Mouse (Mus musculus) kidney, postnatal 0 days (tissue): ENCODE results near the gene Morn3. TPM values are rescaled to one million over a fixed set of nuclear protein-coding genes. Genes with fewer than 3 reads are reported as not detected.

Source experiments
- ATAC-seq: fragments of 200-750 bp; cut with Nextera tagmentation; replicated peaks from 2 replicates; pipeline ENCODE4 v1.8.0; 2017; ENCODE audit warnings: low read depth, moderate number of reproducible peaks, moderate TSS enrichment, moderate library complexity; ENCODE audit not compliant: low FRiP score
- DNase-seq: peaks from one replicate; pipeline ENCODE4 v3.0.0-alpha.2; 2016; ENCODE audit warnings: low spot score
- H3K27ac ChIP-seq: fragments of 300-500 bp; sonication (generic); 2 replicates; pipeline ENCODE4 v1.5.1; 2014; ENCODE audit warnings: mild to moderate bottlenecking
- H3K27me3 ChIP-seq: fragments of 300-500 bp; sonication (generic); 2 replicates; pipeline ENCODE4 v1.6.1; 2014; ENCODE audit warnings: low read length, mixed read lengths; ENCODE audit not compliant: insufficient read depth
- H3K36me3 ChIP-seq: fragments of 300-500 bp; sonication (generic); 2 replicates; pipeline ENCODE4 v1.6.1; 2014; ENCODE audit warnings: low read length, mixed read lengths; ENCODE audit not compliant: insufficient read depth
- H3K4me1 ChIP-seq: fragments of 300-500 bp; sonication (generic); replicated peaks from 2 replicates; pipeline ENCODE4 v1.6.1; 2014; ENCODE audit warnings: antibody characterized with exemption, low read length, mixed read lengths; ENCODE audit not compliant: insufficient read depth
- H3K4me2 ChIP-seq: fragments of 300-500 bp; sonication (generic); 2 replicates; pipeline ENCODE4 v1.6.1; 2014; ENCODE audit warnings: mild to moderate bottlenecking, low read length, moderate library complexity, mixed read lengths
- H3K4me3 ChIP-seq: fragments of 300-500 bp; sonication (generic); replicated peaks from 2 replicates; pipeline ENCODE4 v1.5.1; 2014; ENCODE audit warnings: low read depth, low read length
- H3K9ac ChIP-seq: fragments of 300-500 bp; sonication (generic); 2 replicates; pipeline ENCODE4 v1.6.1; 2014; ENCODE audit warnings: low read depth, low read length
- H3K9me3 ChIP-seq: fragments of 300-500 bp; sonication (generic); replicated peaks from 2 replicates; pipeline ENCODE4 v1.6.1; 2016; ENCODE audit warnings: low read length, inconsistent platforms, mixed read lengths
- CTCF ChIP-seq: IDR thresholded peaks from 2 replicates; pipeline ENCODE4 v1.5.1; 2016; ENCODE audit warnings: antibody characterized with exemption, low read depth, mild to moderate bottlenecking, moderate library complexity
- WGBS: fragments of 180-500 bp; shearing (Covaris S2); extraction: QIAGEN DNeasy Blood & Tissue Kit; methylation state at CpG from one replicate; pipeline ENCODE4 v1.1.7; 2014; 5-methylcytosine and 5-hydroxymethylcytosine counted together
- polyA plus RNA-seq: library from polyadenylated mRNA; unstranded; fragments of >200 nt; fragmentation: Nextera tagmentation; extraction: Ambion mirVana; gene quantifications from 2 replicates; pipeline ENCODE4 v1.2.1, GENCODE M21; 2015

The Morn3 gene
- polyA plus RNA-seq, 1 experiment from 2014 or later = not detected

GRCm38 (mm10) chr5:123038115-123038514, 8.7 kb downstream of the Morn3 start:
- Histone ChIP-seq H3K27me3 (no peaks in the 10 kb centered on the region), H3K4me3 (no peak overlapping the region), H3K27ac (no peak overlapping the region), H3K36me3 (no peaks in the 10 kb centered on the region), H3K4me2 (no peak overlapping the region), H3K4me1 (no peaks in the 10 kb centered on the region), H3K9ac (no peak overlapping the region), H3K9me3 (no peaks in the 10 kb centered on the region)
- no peak for ATAC-seq
- no peak for TF ChIP-seq CTCF
- 78% methylated on average over 5 of the region's 5 CpGs for WGBS
- no peak for DNase-seq

GRCm38 (mm10) chr5:123035564-123035963, 11.3 kb downstream of the Morn3 start:
- no peak for TF ChIP-seq CTCF
- Histone ChIP-seq H3K27ac (peak overlapping the region; percentile 34; the same call in 1 of the 2 replicates), H3K27me3 (no peaks in the 10 kb centered on the region), H3K9me3 (no peaks in the 10 kb centered on the region), H3K4me2 (no peak overlapping the region), H3K4me1 (no peaks in the 10 kb centered on the region), H3K9ac (no peak overlapping the region), H3K4me3 (no peak overlapping the region), H3K36me3 (no peaks in the 10 kb centered on the region)
- peak; percentile 70 for ATAC-seq
- WGBS = 13% methylated on average over 6 of the region's 6 CpGs
- DNase-seq = peak; percentile 54

GRCm38 (mm10) chr5:123035089-123035488, 11.7 kb downstream of the Morn3 start:
- WGBS = 88% methylated on average over 4 of the region's 4 CpGs

GRCm38 (mm10) chr5:123033646-123034160, 13.1 kb downstream of the Morn3 start:
- no peak overlapping the region for H3K4me2 ChIP-seq
- H3K4me1 ChIP-seq = no peaks in the 10 kb centered on the region
- DNase-seq (no peak), ATAC-seq (no peak)
- H3K36me3 ChIP-seq = peaks cover 14% of the 10 kb centered on the region; the same call in 1 of the 2 replicates
- H3K9ac ChIP-seq = no peak overlapping the region
- 66% methylated on average over 7 of the region's 7 CpGs for WGBS
- H3K27me3 ChIP-seq = no peaks in the 10 kb centered on the region
- no peak overlapping the region for H3K4me3 ChIP-seq
- no peak overlapping the region for H3K27ac ChIP-seq
- no peaks in the 10 kb centered on the region for H3K9me3 ChIP-seq
- no peak for TF ChIP-seq CTCF

More at GRCm38 (mm10) chr5:123035089-123035488, 11.7 kb downstream of the Morn3 start:
- peak overlapping the region; percentile 34; the same call in 1 of the 2 replicates for H3K27ac ChIP-seq
- no peak overlapping the region for H3K4me3 ChIP-seq
- no peaks in the 10 kb centered on the region for H3K4me1 ChIP-seq
- H3K9me3 ChIP-seq = no peaks in the 10 kb centered on the region
- no peak for DNase-seq
- no peak for TF ChIP-seq CTCF
- H3K9ac ChIP-seq = no peak overlapping the region
- H3K36me3 ChIP-seq = peaks cover 4% of the 10 kb centered on the region; the same call in 1 of the 2 replicates
- no peaks in the 10 kb centered on the region for H3K27me3 ChIP-seq
- ATAC-seq = no peak
- H3K4me2 ChIP-seq = no peak overlapping the region

GRCm38 (mm10) chr5:123031312-123031711, 15.5 kb downstream of the Morn3 start:
- 96% methylated on average over 3 of the region's 3 CpGs for WGBS
- Histone ChIP-seq H3K9me3 (no peaks in the 10 kb centered on the region), H3K4me1 (0 out of 2 replicates have a peak, but pooled peaks cover under 1% of the 10 kb centered on the region), H3K27me3 (no peaks in the 10 kb centered on the region), H3K4me3 (no peak overlapping the region), H3K4me2 (no peak overlapping the region), H3K27ac (no peak overlapping the region), H3K36me3 (peaks cover 14% of the 10 kb centered on the region; the same call in 1 of the 2 replicates), H3K9ac (no peak overlapping the region)
- ATAC-seq (no peak), DNase-seq (no peak)
- TF ChIP-seq CTCF = 0 out of 2 replicates have a peak, but pooled peaks have one; percentile 18

- Histone ChIP-seq H3K4me3 (no peak overlapping the region), H3K36me3 (peaks cover 14% of the 10 kb centered on the region; the same call in 1 of the 2 replicates), H3K27me3 (no peaks in the 10 kb centered on the region), H3K9me3 (no peaks in the 10 kb centered on the region), H3K27ac (no peak overlapping the region), H3K4me1 (peaks cover 12% of the 10 kb centered on the region; the same call in 1 of the 2 replicates), H3K4me2 (no peak overlapping the region), H3K9ac (no peak overlapping the region)
- 82% methylated on average over 7 of the region's 7 CpGs for WGBS
- DNase-seq (no peak), ATAC-seq (no peak)
- TF ChIP-seq CTCF = no peak
These were observed 17.1 kb downstream of the Morn3 start for GRCm38 (mm10) chr5:123029729-123030128.
